Mouse (Mus musculus): ENCODE results near the gene Zc3h12a. TPM values are rescaled to one million over a fixed set of nuclear protein-coding genes. Genes with fewer than 3 reads are reported as not detected.

The Zc3h12a gene
- total and polyA plus RNA-seq, 3 experiments, result 0.92 to 3.3 TPM; not detected in 1

- Histone ChIP-seq H3K9me3 (replicated peaks; ENCODE audit: insufficient read depth, low read length) (no peaks in the 10 kb centered on the region), H3K9ac (ENCODE audit: control insufficient read depth, low read depth, low read length, poor library complexity, severe bottlenecking) (no peak overlapping the region), H3K4me3 (ENCODE audit: control insufficient read depth in 1 of 2, insufficient read depth in 1 of 2, low read depth in 2 of 2, low read length in 2 of 2) (no peak overlapping the region), H3K36me3 (ENCODE audit: control insufficient read depth in 1 of 2, insufficient read depth in 2 of 2, low read length in 2 of 2) (no peaks in the 10 kb centered on the region), H3K27ac (ENCODE audit: control insufficient read depth, low read depth, low read length) (no peak overlapping the region), H3K27me3 (ENCODE audit: control insufficient read depth in 1 of 2, insufficient read depth in 2 of 2, low read length in 2 of 2) (no peaks in the 10 kb centered on the region), H3K4me1 (ENCODE audit: control insufficient read depth in 1 of 2, insufficient read depth in 2 of 2, low read length in 2 of 2) (no peaks in the 10 kb centered on the region), H3K79me2 (ENCODE audit: control insufficient read depth, insufficient read depth, low read length, poor library complexity) (no peaks in the 10 kb centered on the region)
- no peak for DNase-seq (ENCODE audit: low read depth, low spot score)
- TF ChIP-seq KAT2A (conservative IDR thresholded peaks at IDR 0.05; ENCODE audit: low read depth, low read length) (no peak), USF1 (IDR thresholded peaks at IDR 0.05; ENCODE audit: low read depth, low read length) (no peak), EP300 (IDR thresholded peaks at IDR 0.05; ENCODE audit: low read depth in 1 of 2, low read length in 2 of 2) (no peak), BHLHE40 (IDR thresholded peaks at IDR 0.05; ENCODE audit: borderline replicate concordance, low read depth, low read length) (no peak), POLR2AphosphoS2 (IDR thresholded peaks at IDR 0.05; ENCODE audit: low read length) (no peak), ELF1 (IDR thresholded peaks at IDR 0.05; ENCODE audit: low read depth, low read length) (no peak), ZKSCAN1 (IDR thresholded peaks at IDR 0.05; ENCODE audit: low read depth, low read length) (no peak), NRF1 (IDR thresholded peaks at IDR 0.05; ENCODE audit: insufficient read depth, low read depth, low read length, poor library complexity, severe bottlenecking) (no peak)
These were observed 45.1 kb upstream of the Zc3h12a start for GRCm38 (mm10) chr4:125172736-125173135.

- Histone ChIP-seq H3K27me3 (ENCODE audit: control insufficient read depth in 1 of 2, insufficient read depth in 2 of 2, low read length in 2 of 2) (no peaks in the 10 kb centered on the region), H3K9me3 (replicated peaks; ENCODE audit: insufficient read depth, low read length) (no peaks in the 10 kb centered on the region), H3K4me3 (ENCODE audit: control insufficient read depth in 1 of 2, insufficient read depth in 1 of 2, low read depth in 2 of 2, low read length in 2 of 2) (no peak overlapping the region), H3K36me3 (ENCODE audit: control insufficient read depth in 1 of 2, insufficient read depth in 2 of 2, low read length in 2 of 2) (no peaks in the 10 kb centered on the region), H3K79me2 (ENCODE audit: control insufficient read depth, insufficient read depth, low read length, poor library complexity) (no peaks in the 10 kb centered on the region), H3K9ac (ENCODE audit: control insufficient read depth, low read depth, low read length, poor library complexity, severe bottlenecking) (no peak overlapping the region), H3K27ac (ENCODE audit: control insufficient read depth, low read depth, low read length) (no peak overlapping the region), H3K4me1 (ENCODE audit: control insufficient read depth in 1 of 2, insufficient read depth in 2 of 2, low read length in 2 of 2) (no peaks in the 10 kb centered on the region)
- TF ChIP-seq POLR2AphosphoS5 (IDR thresholded peaks at IDR 0.05; ENCODE audit: borderline replicate concordance, low read depth, low read length) (no peak), E2F4 (IDR thresholded peaks at IDR 0.05; ENCODE audit: borderline replicate concordance, low read depth, low read length) (no peak), SIN3A (IDR thresholded peaks at IDR 0.05; ENCODE audit: low read length) (no peak), USF2 (IDR thresholded peaks at IDR 0.05; ENCODE audit: borderline replicate concordance in 1 of 2, insufficient read depth in 1 of 2, low read depth in 1 of 2, low read length in 2 of 2) (no peak), TCF12 (IDR thresholded peaks at IDR 0.05; ENCODE audit: low read depth, low read length) (no peak)
- DNase-seq (ENCODE audit: low read depth, low spot score), result no peak
These were observed 40.1 kb upstream of the Zc3h12a start for GRCm38 (mm10) chr4:125167723-125168122.

DNA sequence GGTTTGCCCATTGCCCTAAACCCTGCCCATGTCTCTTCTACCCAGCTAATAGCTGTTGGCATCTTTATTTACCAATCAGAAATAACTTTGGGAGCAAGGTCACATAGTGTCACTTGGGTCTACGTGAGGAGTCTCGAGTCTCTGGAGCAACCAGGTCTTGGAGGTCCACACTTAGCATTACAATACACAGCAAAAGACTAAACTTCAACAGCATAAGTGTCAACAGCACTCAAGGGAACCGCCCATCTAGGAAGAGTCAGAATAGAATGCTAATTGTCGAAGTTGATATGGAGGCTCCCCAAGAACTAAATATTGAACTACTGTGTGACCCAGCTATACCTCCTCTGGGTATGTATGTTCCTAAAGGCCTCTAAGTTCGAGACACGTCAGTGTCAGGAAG lies 37.2 kb upstream of the Zc3h12a start:
- H3K9ac ChIP-seq (ENCODE audit: control insufficient read depth, low read depth, low read length, poor library complexity, severe bottlenecking), result no peak overlapping the region
- DNase-seq (ENCODE audit: low read depth, low spot score), result no peak
- no peak for TF ChIP-seq UBTF (IDR thresholded peaks at IDR 0.05; ENCODE audit: borderline replicate concordance, insufficient read depth, low read depth, low read length)
- TF ChIP-seq POLR2AphosphoS5 (IDR thresholded peaks at IDR 0.05; ENCODE audit: borderline replicate concordance, low read depth, low read length), result no peak
- no peak for TF ChIP-seq GABPA (IDR thresholded peaks at IDR 0.05; ENCODE audit: low read depth, low read length)
- no peak for TF ChIP-seq TBP (IDR thresholded peaks at IDR 0.05; ENCODE audit: low read depth, low read length)
- no peak for TF ChIP-seq KAT2A (conservative IDR thresholded peaks at IDR 0.05; ENCODE audit: low read depth, low read length)
- TF ChIP-seq SMC3 (IDR thresholded peaks at IDR 0.05; ENCODE audit: low read depth, low read length), result no peak
- no peak for TF ChIP-seq MAFK (IDR thresholded peaks at IDR 0.05; ENCODE audit: borderline replicate concordance, low read depth, low read length)
- TF ChIP-seq RAD21 (IDR thresholded peaks at IDR 0.05; ENCODE audit: low read depth, low read length), result no peak
- no peak for TF ChIP-seq ZMIZ1 (IDR thresholded peaks at IDR 0.05; ENCODE audit: low read depth, low read length)
- no peak for TF ChIP-seq MXI1 (IDR thresholded peaks at IDR 0.05; ENCODE audit: low read depth, low read length)
- TF ChIP-seq ZC3H11A (IDR thresholded peaks at IDR 0.05; ENCODE audit: low read depth, low read length), result no peak
- TF ChIP-seq TAL1 (IDR thresholded peaks at IDR 0.05; ENCODE audit: low read length), result no peak
- no peak for TF ChIP-seq ZNF384 (IDR thresholded peaks at IDR 0.05; ENCODE audit: low read depth, low read length)
- H3K27ac ChIP-seq (ENCODE audit: control insufficient read depth, low read depth, low read length), result no peak overlapping the region
- H3K36me3 ChIP-seq (ENCODE audit: control insufficient read depth in 1 of 2, insufficient read depth in 2 of 2, low read length in 2 of 2), result no peaks in the 10 kb centered on the region
- no peaks in the 10 kb centered on the region for H3K27me3 ChIP-seq (ENCODE audit: control insufficient read depth in 1 of 2, insufficient read depth in 2 of 2, low read length in 2 of 2)
- no peaks in the 10 kb centered on the region for H3K9me3 ChIP-seq (replicated peaks; ENCODE audit: insufficient read depth, low read length)
- H3K79me2 ChIP-seq (ENCODE audit: control insufficient read depth, insufficient read depth, low read length, poor library complexity), result no peaks in the 10 kb centered on the region
- H3K4me1 ChIP-seq (ENCODE audit: control insufficient read depth in 1 of 2, insufficient read depth in 2 of 2, low read length in 2 of 2), result no peaks in the 10 kb centered on the region
- no peak overlapping the region for H3K4me3 ChIP-seq (ENCODE audit: control insufficient read depth in 1 of 2, insufficient read depth in 1 of 2, low read depth in 2 of 2, low read length in 2 of 2)
